Mouse (Mus musculus) kidney, postnatal 0 days (tissue): ENCODE results near the gene Lkaaear1. TPM values are rescaled to one million over a fixed set of nuclear protein-coding genes. Genes with fewer than 3 reads are reported as not detected.

Source experiments
- ATAC-seq: fragments of 200-750 bp; cut with Nextera tagmentation; replicated peaks from 2 replicates; pipeline ENCODE4 v1.8.0; 2017; ENCODE audit warnings: low read depth, moderate number of reproducible peaks, moderate TSS enrichment, moderate library complexity; ENCODE audit not compliant: low FRiP score
- DNase-seq: peaks from one replicate; pipeline ENCODE4 v3.0.0-alpha.2; 2016; ENCODE audit warnings: low spot score
- H3K27ac ChIP-seq: fragments of 300-500 bp; sonication (generic); 2 replicates; pipeline ENCODE4 v1.5.1; 2014; ENCODE audit warnings: mild to moderate bottlenecking
- H3K27me3 ChIP-seq: fragments of 300-500 bp; sonication (generic); 2 replicates; pipeline ENCODE4 v1.6.1; 2014; ENCODE audit warnings: low read length, mixed read lengths; ENCODE audit not compliant: insufficient read depth
- H3K36me3 ChIP-seq: fragments of 300-500 bp; sonication (generic); 2 replicates; pipeline ENCODE4 v1.6.1; 2014; ENCODE audit warnings: low read length, mixed read lengths; ENCODE audit not compliant: insufficient read depth
- H3K4me1 ChIP-seq: fragments of 300-500 bp; sonication (generic); replicated peaks from 2 replicates; pipeline ENCODE4 v1.6.1; 2014; ENCODE audit warnings: antibody characterized with exemption, low read length, mixed read lengths; ENCODE audit not compliant: insufficient read depth
- H3K4me2 ChIP-seq: fragments of 300-500 bp; sonication (generic); 2 replicates; pipeline ENCODE4 v1.6.1; 2014; ENCODE audit warnings: mild to moderate bottlenecking, low read length, moderate library complexity, mixed read lengths
- H3K4me3 ChIP-seq: fragments of 300-500 bp; sonication (generic); replicated peaks from 2 replicates; pipeline ENCODE4 v1.5.1; 2014; ENCODE audit warnings: low read depth, low read length
- H3K9ac ChIP-seq: fragments of 300-500 bp; sonication (generic); 2 replicates; pipeline ENCODE4 v1.6.1; 2014; ENCODE audit warnings: low read depth, low read length
- H3K9me3 ChIP-seq: fragments of 300-500 bp; sonication (generic); replicated peaks from 2 replicates; pipeline ENCODE4 v1.6.1; 2016; ENCODE audit warnings: low read length, inconsistent platforms, mixed read lengths
- CTCF ChIP-seq: IDR thresholded peaks from 2 replicates; pipeline ENCODE4 v1.5.1; 2016; ENCODE audit warnings: antibody characterized with exemption, low read depth, mild to moderate bottlenecking, moderate library complexity
- WGBS: fragments of 180-500 bp; shearing (Covaris S2); extraction: QIAGEN DNeasy Blood & Tissue Kit; methylation state at CpG from one replicate; pipeline ENCODE4 v1.1.7; 2014; 5-methylcytosine and 5-hydroxymethylcytosine counted together
- polyA plus RNA-seq: library from polyadenylated mRNA; unstranded; fragments of >200 nt; fragmentation: Nextera tagmentation; extraction: Ambion mirVana; gene quantifications from 2 replicates; pipeline ENCODE4 v1.2.1, GENCODE M21; 2015

Gene Lkaaear1
- polyA plus RNA-seq, 1 experiment from 2014 or later: not detected

DNA sequence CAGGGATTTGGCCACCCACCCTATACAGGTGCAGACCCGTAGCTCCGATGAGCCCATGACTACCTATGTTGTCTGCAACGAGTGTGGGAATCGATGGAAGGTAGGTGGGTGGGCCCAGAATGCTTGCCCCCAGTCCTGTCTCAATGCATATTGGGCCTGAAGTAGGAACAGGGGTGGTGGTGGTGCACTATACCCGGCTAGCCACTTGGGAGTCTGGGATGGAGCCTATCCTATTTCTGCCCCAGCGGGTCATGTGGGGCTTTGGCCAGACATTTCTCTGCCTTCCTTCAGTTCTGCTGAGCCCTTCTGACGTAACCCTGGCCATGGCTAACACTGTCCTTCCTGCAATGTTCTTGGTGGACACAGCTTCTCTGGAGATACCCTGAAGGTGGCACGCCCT, 10.7 kb downstream of the Lkaaear1 start:
- H3K9ac ChIP-seq: no peak overlapping the region
- no peaks in the 10 kb centered on the region for H3K4me1 ChIP-seq
- WGBS: 96% methylated on average over 8 of the region's 8 CpGs
- H3K36me3 ChIP-seq: peaks cover 20% of the 10 kb centered on the region
- no peak overlapping the region for H3K27ac ChIP-seq
- H3K27me3 ChIP-seq: no peaks in the 10 kb centered on the region
- no peak overlapping the region for H3K4me3 ChIP-seq
- ATAC-seq (no peak), DNase-seq (no peak)
- no peak for TF ChIP-seq CTCF
- no peaks in the 10 kb centered on the region for H3K9me3 ChIP-seq
- no peak overlapping the region for H3K4me2 ChIP-seq

DNA sequence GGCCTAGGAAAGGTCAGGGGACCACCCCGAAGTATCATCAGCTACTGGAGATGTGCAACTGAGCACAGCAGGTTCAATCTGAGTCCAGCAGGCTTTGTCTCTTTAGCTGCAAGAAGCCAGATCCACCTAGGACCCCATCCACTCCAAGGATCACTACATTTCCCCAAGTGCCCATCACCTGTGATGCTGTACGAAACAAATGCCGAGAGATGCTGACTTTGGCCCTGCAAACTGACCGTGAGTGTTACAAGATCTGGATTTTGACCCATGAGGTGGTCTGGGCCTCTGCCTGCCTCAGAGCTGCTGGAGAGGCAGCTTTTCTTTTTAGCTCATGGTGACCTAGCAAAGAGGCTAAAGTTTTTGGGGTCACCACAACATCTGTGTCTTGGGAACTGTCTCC, 12.6 kb downstream of the Lkaaear1 start:
- H3K9me3 ChIP-seq: no peaks in the 10 kb centered on the region
- H3K4me3 ChIP-seq: no peak overlapping the region
- 91% methylated on average over 4 of the region's 4 CpGs for WGBS
- H3K27ac ChIP-seq: no peak overlapping the region
- DNase-seq (no peak), ATAC-seq (no peak)
- H3K36me3 ChIP-seq: peaks cover 20% of the 10 kb centered on the region
- H3K4me2 ChIP-seq: no peak overlapping the region
- H3K27me3 ChIP-seq: no peaks in the 10 kb centered on the region
- no peak overlapping the region for H3K9ac ChIP-seq
- no peak for TF ChIP-seq CTCF
- peaks cover 4% of the 10 kb centered on the region; the same call in 1 of the 2 replicates for H3K4me1 ChIP-seq

DNA sequence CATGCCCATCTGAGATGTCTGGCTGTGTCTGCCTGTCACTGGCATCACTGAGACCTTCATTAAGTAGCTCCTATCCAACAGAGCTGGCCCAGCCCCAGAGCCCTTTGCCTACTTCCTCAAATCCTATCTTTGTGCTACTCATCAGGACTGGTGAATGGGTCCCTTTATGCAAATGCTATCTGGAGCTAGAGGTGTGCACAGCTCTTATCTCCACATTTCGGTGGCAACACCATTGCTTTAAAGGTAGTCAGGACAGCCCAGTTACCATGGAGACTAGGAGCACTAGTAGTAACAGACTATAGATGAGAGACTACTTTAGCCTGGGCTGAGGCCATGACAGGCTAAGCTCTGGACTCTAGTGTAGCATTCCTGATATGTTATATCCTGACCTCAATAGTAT, 13.5 kb downstream of the Lkaaear1 start:
- ATAC-seq (no peak), DNase-seq (no peak)
- Histone ChIP-seq H3K9me3 (no peaks in the 10 kb centered on the region), H3K27ac (no peak overlapping the region), H3K4me2 (no peak overlapping the region), H3K9ac (no peak overlapping the region), H3K27me3 (no peaks in the 10 kb centered on the region), H3K4me3 (no peak overlapping the region), H3K36me3 (peaks cover 17% of the 10 kb centered on the region), H3K4me1 (peaks cover 6% of the 10 kb centered on the region; the same call in 1 of the 2 replicates)
- no peak for TF ChIP-seq CTCF
- WGBS: 77% methylated on average over 1 of the region's 1 CpGs

DNA sequence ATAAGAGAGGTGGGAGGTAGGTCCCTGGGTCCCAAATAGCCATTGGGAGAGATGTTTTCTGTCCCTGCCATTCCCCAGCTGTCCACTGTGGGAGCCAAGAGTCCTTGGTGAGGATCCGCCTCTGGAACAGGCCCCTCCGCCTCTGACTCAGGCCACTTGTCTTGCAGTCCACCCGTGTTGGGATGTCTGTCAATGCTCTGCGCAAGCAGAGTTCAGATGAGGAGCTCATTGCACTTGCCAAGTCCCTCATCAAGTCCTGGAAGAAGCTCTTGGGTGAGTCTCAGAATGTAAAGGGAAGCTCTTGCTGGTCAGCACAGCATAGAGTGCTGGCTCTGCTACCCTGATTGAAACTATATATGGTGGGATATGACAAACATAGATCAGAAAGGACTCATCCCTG, 14.9 kb downstream of the Lkaaear1 start:
- H3K27me3 ChIP-seq: no peaks in the 10 kb centered on the region
- H3K4me1 ChIP-seq: peaks cover 6% of the 10 kb centered on the region; the same call in 1 of the 2 replicates
- H3K4me3 ChIP-seq: no peak overlapping the region
- H3K4me2 ChIP-seq: no peak overlapping the region
- H3K27ac ChIP-seq: no peak overlapping the region
- TF ChIP-seq CTCF: no peak
- H3K9me3 ChIP-seq: no peaks in the 10 kb centered on the region
- DNase-seq: no peak
- H3K36me3 ChIP-seq: peaks cover 11% of the 10 kb centered on the region; the same call in 1 of the 2 replicates
- H3K9ac ChIP-seq: no peak overlapping the region
- ATAC-seq: no peak
- 59% methylated on average over 4 of the region's 4 CpGs for WGBS

DNA sequence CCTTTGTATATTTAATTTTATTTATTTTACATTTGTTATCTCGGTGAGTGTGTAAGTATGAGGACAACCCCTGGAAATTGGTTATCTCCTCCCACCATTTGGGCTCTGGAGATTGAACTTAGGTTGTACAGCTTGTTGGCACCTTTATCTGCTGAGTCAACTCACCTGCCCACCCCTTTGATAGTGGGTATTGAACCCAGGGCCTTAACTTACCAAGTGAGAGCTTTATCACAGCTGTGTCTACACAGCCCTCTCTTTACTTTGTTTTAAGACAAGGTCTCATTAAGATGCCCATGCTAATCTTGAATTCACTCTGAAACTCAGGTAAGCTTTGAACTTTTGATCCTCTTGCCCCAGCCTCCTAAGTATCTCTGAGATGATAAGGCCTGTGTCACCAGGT, 16.3 kb downstream of the Lkaaear1 start:
- H3K9ac ChIP-seq: no peak overlapping the region
- H3K36me3 ChIP-seq: 0 out of 2 replicates have a peak, but pooled peaks cover 5% of the 10 kb centered on the region
- H3K4me2 ChIP-seq: no peak overlapping the region
- no peaks in the 10 kb centered on the region for H3K27me3 ChIP-seq
- no peak for DNase-seq
- H3K4me1 ChIP-seq: peaks cover 6% of the 10 kb centered on the region; the same call in 1 of the 2 replicates
- TF ChIP-seq CTCF: no peak
- no peak for ATAC-seq
- WGBS: 91% methylated on average over 1 of the region's 1 CpGs
- no peak overlapping the region for H3K4me3 ChIP-seq
- H3K9me3 ChIP-seq: no peaks in the 10 kb centered on the region
- no peak overlapping the region for H3K27ac ChIP-seq

DNA sequence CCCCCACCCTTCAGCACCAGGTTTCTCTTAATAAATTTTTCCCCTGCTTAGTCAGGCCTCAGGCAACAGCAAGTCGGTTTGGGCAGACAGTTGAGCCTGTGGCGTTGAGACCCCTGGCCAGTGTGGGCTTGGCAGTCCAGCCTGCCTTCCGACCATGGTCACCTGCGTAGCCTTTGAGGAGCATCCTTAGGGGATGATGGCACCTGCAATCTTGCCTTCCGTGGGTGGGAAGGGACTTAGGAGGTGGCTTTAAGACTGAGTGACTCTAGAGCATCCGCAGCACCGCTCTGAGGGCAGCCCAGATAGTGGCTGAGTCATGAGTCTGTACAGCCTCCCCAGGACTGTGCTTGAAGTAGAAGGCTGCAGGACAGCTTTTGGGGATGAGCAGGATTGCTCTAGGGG, 17.5 kb downstream of the Lkaaear1 start:
- H3K36me3 ChIP-seq: 0 out of 2 replicates have a peak, but pooled peaks cover 5% of the 10 kb centered on the region
- peak overlapping the region; percentile 71 for H3K4me3 ChIP-seq
- H3K27me3 ChIP-seq: no peaks in the 10 kb centered on the region
- WGBS: 15% methylated on average over 7 of the region's 7 CpGs
- ATAC-seq (peak; percentile 26; the same call in 1 of the 2 replicates), DNase-seq (peak; percentile 15)
- H3K9ac ChIP-seq: peak overlapping the region; percentile 83
- H3K4me2 ChIP-seq: peak overlapping the region; percentile 94
- H3K4me1 ChIP-seq: peaks cover 10% of the 10 kb centered on the region; the same call in 1 of the 2 replicates
- peak overlapping the region; percentile 50; the same call in 1 of the 2 replicates for H3K27ac ChIP-seq
- TF ChIP-seq CTCF: no peak
- H3K9me3 ChIP-seq: no peaks in the 10 kb centered on the region
